Comparison of ENCODE assay signal across 27 mouse cellular contexts in genomic region chr14:55324335-55324734, GRCm38 (mm10).
DNase-seq lines count a peak whose midpoint lies in the region; ATAC-seq and TF ChIP-seq lines count a peak whose summit lies in the region.
"Had no signal": no experiment of that assay in that cellular context is flagged by ENCODE, and none has a peak within 500 bp of the region (broad histone marks: within the 10 kb centered on the region; RNA-seq: fewer than 3 reads in every experiment).

No protein-coding gene starts in this region.

- TF ChIP-seq EP300 in liver, postnatal 0 days (IDR thresholded peaks at IDR 0.05; ENCODE audit: low read depth) = no peak

- H3K4me1 ChIP-seq in liver, adult 2 months (ENCODE audit: control insufficient read depth, insufficient read depth, low read length) = no peaks in the 10 kb centered on the region; the same call in 1 of the 2 replicates
- no peaks in the 10 kb centered on the region for H3K4me1 ChIP-seq in liver, postnatal 0 days (ENCODE audit: insufficient read depth)
- H3K4me1 ChIP-seq in liver, embryonic 13.5 days (replicated peaks) = peaks cover 24% of the 10 kb centered on the region
- H3K4me1 ChIP-seq in liver, embryonic 16.5 days (ENCODE audit: control insufficient read depth, low read depth, low read length) = peaks cover 11% of the 10 kb centered on the region
- H3K4me1 ChIP-seq: embryonic facial prominence, embryonic 10.5 days; embryonic facial prominence, embryonic 13.5 days; forebrain, embryonic 12.5 days; forebrain, embryonic 15.5 days; hindbrain, embryonic 12.5 days; hindbrain, embryonic 15.5 days had no signal

- no peaks in the 10 kb centered on the region for H3K27me3 ChIP-seq in liver, adult 2 months (ENCODE audit: control insufficient read depth, insufficient read depth, low read length)
- no peaks in the 10 kb centered on the region for H3K27me3 ChIP-seq in liver, postnatal 0 days (ENCODE audit: insufficient read depth, low read length)
- no peaks in the 10 kb centered on the region for H3K27me3 ChIP-seq in liver, embryonic 13.5 days
- H3K27me3 ChIP-seq in liver, embryonic 16.5 days (ENCODE audit: control insufficient read depth, insufficient read depth, low read depth, low read length) = no peaks in the 10 kb centered on the region
- H3K27me3 ChIP-seq: CH12.LX; embryonic facial prominence, embryonic 13.5 days; forebrain, embryonic 12.5 days; forebrain, embryonic 15.5 days; hindbrain, embryonic 12.5 days; hindbrain, embryonic 15.5 days had no signal

- no peak overlapping the region for H3K9ac ChIP-seq in liver, adult 2 months (ENCODE audit: low read depth, low read length)
- H3K9ac ChIP-seq in liver, postnatal 0 days (replicated peaks) = no peak overlapping the region
- H3K9ac ChIP-seq in liver, embryonic 13.5 days = peak overlapping the region; percentile 54
- no peak overlapping the region for H3K9ac ChIP-seq in liver, embryonic 16.5 days (ENCODE audit: low read depth, low read length)
- H3K9ac ChIP-seq: embryonic facial prominence, embryonic 13.5 days; forebrain, embryonic 12.5 days; forebrain, embryonic 15.5 days; hindbrain, embryonic 12.5 days; hindbrain, embryonic 15.5 days had no signal

- ATAC-seq in liver, postnatal 0 days = no peak
- ATAC-seq in liver, embryonic 13.5 days (ENCODE audit: low read depth) = peak; percentile 60
- ATAC-seq in liver, embryonic 16.5 days (ENCODE audit: low read depth) = no peak
- ATAC-seq: forebrain, embryonic 15.5 days had no signal

- no peaks in the 10 kb centered on the region for H3K79me2 ChIP-seq in liver, adult 2 months (ENCODE audit: control insufficient read depth, insufficient read depth, low read length)

- no peak overlapping the region for H3K4me2 ChIP-seq in liver, postnatal 0 days (ENCODE audit: low read depth, low read length)
- peak overlapping the region; percentile 23 for H3K4me2 ChIP-seq in liver, embryonic 13.5 days
- H3K4me2 ChIP-seq in liver, embryonic 16.5 days (ENCODE audit: low read depth, low read length) = no peak overlapping the region
- H3K4me2 ChIP-seq: embryonic facial prominence, embryonic 13.5 days; forebrain, embryonic 12.5 days; forebrain, embryonic 15.5 days; heart, embryonic 11.5 days; hindbrain, embryonic 12.5 days; hindbrain, embryonic 15.5 days had no signal

- no peaks in the 10 kb centered on the region for H3K36me3 ChIP-seq in liver, adult 2 months (ENCODE audit: control insufficient read depth, insufficient read depth, low read length)
- H3K36me3 ChIP-seq in liver, postnatal 0 days (replicated peaks; ENCODE audit: insufficient read depth, low read length) = no peaks in the 10 kb centered on the region
- H3K36me3 ChIP-seq in liver, embryonic 13.5 days = no peaks in the 10 kb centered on the region
- no peaks in the 10 kb centered on the region for H3K36me3 ChIP-seq in liver, embryonic 16.5 days (ENCODE audit: control insufficient read depth, insufficient read depth)
- H3K36me3 ChIP-seq: embryonic facial prominence, embryonic 10.5 days; embryonic facial prominence, embryonic 13.5 days; forebrain, embryonic 12.5 days; forebrain, embryonic 15.5 days; G1E; hindbrain, embryonic 12.5 days; hindbrain, embryonic 15.5 days had no signal

- no peak for TF ChIP-seq POLR2A in liver, adult 2 months (IDR thresholded peaks at IDR 0.05; ENCODE audit: extremely low read depth, insufficient read depth, low read length)

- peak; percentile 61 for DNase-seq in liver, adult 2 months (ENCODE audit: extremely low read depth, low read depth, low spot score)
- DNase-seq in liver, postnatal 0 days = no peak
- peak; percentile 8 for DNase-seq in Muller cell, postnatal 12 days (ENCODE audit: inconsistent ontology term)
- no peak for DNase-seq in liver, embryonic 13.5 days
- no peak for DNase-seq in testis, postnatal 10 days (ENCODE audit: low spot score)
- DNase-seq in thymus, postnatal 25 days = no peak
- DNase-seq: adrenal gland, adult 2 months; adrenal gland, postnatal 14 days; B cell, adult 2 months; cerebellum, adult 11 months; cerebellum, adult 8-10 months; cerebellum, postnatal 10 days; cerebellum, postnatal 36 days; embryo, embryonic 11 days; gastrocnemius, postnatal 25 days; heart, adult 18-20 months had no signal

- no peaks in the 10 kb centered on the region for H3K9me3 ChIP-seq in liver, postnatal 0 days (ENCODE audit: low read length)
- no peaks in the 10 kb centered on the region for H3K9me3 ChIP-seq in liver, embryonic 13.5 days (replicated peaks)
- no peaks in the 10 kb centered on the region for H3K9me3 ChIP-seq in liver, embryonic 16.5 days (replicated peaks; ENCODE audit: control insufficient read depth, low read length)
- H3K9me3 ChIP-seq: embryonic facial prominence, embryonic 10.5 days; embryonic facial prominence, embryonic 13.5 days; forebrain, embryonic 12.5 days; forebrain, embryonic 15.5 days; G1E; hindbrain, embryonic 12.5 days; hindbrain, embryonic 15.5 days had no signal

- no peak overlapping the region for H3K4me3 ChIP-seq in liver, adult 2 months (ENCODE audit: insufficient read depth, low read depth, low read length)
- H3K4me3 ChIP-seq in liver, postnatal 0 days (ENCODE audit: low read depth, low read length) = no peak overlapping the region
- H3K4me3 ChIP-seq in liver, embryonic 13.5 days (replicated peaks) = no peak overlapping the region
- H3K4me3 ChIP-seq in liver, embryonic 16.5 days (ENCODE audit: low read depth, low read length) = no peak overlapping the region
- H3K4me3 ChIP-seq: embryonic facial prominence, embryonic 10.5 days; embryonic facial prominence, embryonic 13.5 days; erythroblast, embryonic 14.5 days; forebrain, embryonic 12.5 days; forebrain, embryonic 15.5 days; hindbrain, embryonic 12.5 days; hindbrain, embryonic 15.5 days had no signal

- 27% methylated on average over 3 of the region's 3 CpGs for WGBS in liver, adult 2 months
- WGBS in liver, postnatal 0 days (ENCODE audit: insufficient replicate concordance) = 45% methylated on average over 3 of the region's 3 CpGs
- 44% methylated on average over 3 of the region's 3 CpGs for WGBS in liver, embryonic 13.5 days (ENCODE audit: insufficient replicate concordance)
- 35% methylated on average over 3 of the region's 3 CpGs for WGBS in liver, embryonic 16.5 days (ENCODE audit: insufficient replicate concordance)

- H3K27ac ChIP-seq in liver, adult 2 months (replicated peaks; ENCODE audit: insufficient read depth, low read depth, low read length) = no peak overlapping the region
- no peak overlapping the region for H3K27ac ChIP-seq in liver, postnatal 0 days (ENCODE audit: low read depth)
- peak overlapping the region; percentile 82 for H3K27ac ChIP-seq in liver, embryonic 13.5 days
- peak overlapping the region; percentile 60 for H3K27ac ChIP-seq in liver, embryonic 16.5 days (ENCODE audit: low read length)
- H3K27ac ChIP-seq: embryonic facial prominence, embryonic 10.5 days; embryonic facial prominence, embryonic 13.5 days; forebrain, embryonic 12.5 days; forebrain, embryonic 15.5 days; hindbrain, embryonic 12.5 days; hindbrain, embryonic 15.5 days had no signal

- no peak for TF ChIP-seq CTCF in liver, adult 2 months (IDR thresholded peaks at IDR 0.05; ENCODE audit: low read depth, low read length)
- no peak for TF ChIP-seq CTCF in liver, postnatal 0 days (IDR thresholded peaks at IDR 0.05; ENCODE audit: low read depth)

Comparison
In these comparisons a context has a peak if more than half of its experiments do, and no peak if none do; other contexts are left out.
1. DNase-seq: peak in liver, adult 2 months (single experiment) and Muller cell, postnatal 12 days (single experiment); none in liver, postnatal 0 days (single experiment), liver, embryonic 13.5 days (single experiment), testis, postnatal 10 days (single experiment) and thymus, postnatal 25 days (single experiment).
2. H3K27ac ChIP-seq: peak in liver, embryonic 13.5 days (single experiment) and liver, embryonic 16.5 days (single experiment); none in liver, adult 2 months (single experiment) and liver, postnatal 0 days (single experiment).